In the genomic region with DNA sequence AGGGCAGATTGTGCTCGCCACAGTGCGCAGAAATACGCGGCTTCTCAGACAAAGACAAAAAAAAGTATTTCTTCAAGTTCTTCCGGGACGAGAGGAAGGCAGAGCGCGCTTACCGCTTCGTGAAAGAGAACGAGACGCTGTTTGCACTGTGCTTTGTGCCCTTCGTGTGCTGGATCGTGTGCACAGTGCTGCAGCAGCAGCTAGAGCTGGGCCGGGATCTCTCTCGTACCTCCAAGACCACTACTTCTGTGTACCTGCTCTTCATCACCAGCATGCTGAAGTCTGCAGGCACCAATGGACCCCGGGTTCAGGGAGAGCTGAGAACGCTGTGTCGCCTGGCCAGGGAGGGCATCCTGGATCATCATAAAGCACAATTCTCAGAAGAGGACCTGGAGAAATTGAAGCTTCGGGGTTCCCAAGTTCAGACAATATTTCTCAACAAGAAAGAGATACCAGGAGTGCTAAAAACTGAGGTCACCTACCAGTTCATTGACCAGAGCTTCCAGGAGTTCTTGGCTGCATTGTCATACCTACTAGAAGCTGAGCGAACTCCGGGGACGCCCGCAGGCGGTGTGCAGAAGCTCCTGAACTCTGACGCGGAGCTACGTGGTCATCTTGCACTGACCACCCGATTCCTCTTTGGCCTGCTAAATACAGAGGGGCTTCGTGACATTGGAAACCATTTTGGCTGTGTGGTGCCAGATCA, we compare ENCODE assay signal across 9 mouse cellular contexts. TPM values are rescaled to one million over a fixed set of nuclear protein-coding genes. Genes with fewer than 3 reads are reported as not detected.
DNase-seq lines count a peak whose midpoint lies in the region; ATAC-seq and TF ChIP-seq lines count a peak whose summit lies in the region.
"Had no signal": no experiment of that assay in that cellular context is flagged by ENCODE, and none has a peak within 500 bp of the region (broad histone marks: within the 10 kb centered on the region; RNA-seq: fewer than 3 reads in every experiment).

No protein-coding gene starts in this region.

- H3K9ac ChIP-seq in embryonic facial prominence, embryonic 12.5 days: no peak overlapping the region; the same call in 1 of the 2 replicates
- H3K9ac ChIP-seq in hindbrain, postnatal 0 days (replicated peaks; ENCODE audit: low read length): peak overlapping the region; percentile 44; the same call in 1 of the 2 replicates
- H3K9ac ChIP-seq in midbrain, postnatal 0 days (replicated peaks; ENCODE audit: low read length, poor library complexity, severe bottlenecking): peak overlapping the region; percentile 25; the same call in 1 of the 2 replicates

- H3K36me3 ChIP-seq in kidney, adult 2 months (ENCODE audit: control insufficient read depth, insufficient read depth, low read length): no peaks in the 10 kb centered on the region
- H3K36me3 ChIP-seq in embryonic facial prominence, embryonic 12.5 days: no peaks in the 10 kb centered on the region
- no peaks in the 10 kb centered on the region for H3K36me3 ChIP-seq in hindbrain, postnatal 0 days (ENCODE audit: insufficient read depth, low read length)
- no peaks in the 10 kb centered on the region for H3K36me3 ChIP-seq in midbrain, postnatal 0 days (ENCODE audit: insufficient read depth, low read length)

- WGBS in kidney, adult 2 months: 13% methylated on average over 30 of the region's 30 CpGs
- WGBS in embryonic facial prominence, embryonic 12.5 days: 20% methylated on average over 30 of the region's 30 CpGs
- 20% methylated on average over 30 of the region's 30 CpGs for WGBS in hindbrain, postnatal 0 days
- WGBS in midbrain, postnatal 0 days: 22% methylated on average over 30 of the region's 30 CpGs

- H3K27ac ChIP-seq in kidney, adult 2 months (ENCODE audit: insufficient read depth, low read depth, low read length): peak overlapping the region; percentile 33
- no peak overlapping the region for H3K27ac ChIP-seq in embryonic facial prominence, embryonic 12.5 days
- no peak overlapping the region for H3K27ac ChIP-seq in hindbrain, postnatal 0 days
- H3K27ac ChIP-seq in midbrain, postnatal 0 days (ENCODE audit: low read depth, low read length): no peak overlapping the region

- no peak for TF ChIP-seq POLR2A in kidney, adult 2 months (IDR thresholded peaks at IDR 0.05; ENCODE audit: low read depth, low read length)

- peaks cover 21% of the 10 kb centered on the region for H3K4me1 ChIP-seq in kidney, adult 2 months (ENCODE audit: control insufficient read depth, insufficient read depth, low read length)
- peaks cover 8% of the 10 kb centered on the region for H3K4me1 ChIP-seq in embryonic facial prominence, embryonic 12.5 days
- peaks cover 13% of the 10 kb centered on the region for H3K4me1 ChIP-seq in hindbrain, postnatal 0 days (ENCODE audit: insufficient read depth, low read length)
- peaks cover 9% of the 10 kb centered on the region; the same call in 1 of the 2 replicates for H3K4me1 ChIP-seq in midbrain, postnatal 0 days (ENCODE audit: insufficient read depth, low read length)

- peak overlapping the region; percentile 61 for H3K4me2 ChIP-seq in embryonic facial prominence, embryonic 12.5 days (replicated peaks)
- peak overlapping the region; percentile 96 for H3K4me2 ChIP-seq in hindbrain, postnatal 0 days (ENCODE audit: low read depth, low read length)
- peak overlapping the region; percentile 80 for H3K4me2 ChIP-seq in midbrain, postnatal 0 days (ENCODE audit: low read depth, low read length, poor library complexity, severe bottlenecking)

- peak overlapping the region; percentile 42 for H3K4me3 ChIP-seq in kidney, adult 2 months (ENCODE audit: insufficient read depth, low read depth, low read length)
- peak overlapping the region; percentile 33 for H3K4me3 ChIP-seq in embryonic facial prominence, embryonic 12.5 days
- peak overlapping the region; percentile 47 for H3K4me3 ChIP-seq in hindbrain, postnatal 0 days (ENCODE audit: low read length)
- H3K4me3 ChIP-seq in midbrain, postnatal 0 days (ENCODE audit: low read depth, low read length): peak overlapping the region; percentile 40

- H3K9me3 ChIP-seq in embryonic facial prominence, embryonic 12.5 days: no peaks in the 10 kb centered on the region
- no peaks in the 10 kb centered on the region for H3K9me3 ChIP-seq in hindbrain, postnatal 0 days (ENCODE audit: low read length)
- no peaks in the 10 kb centered on the region for H3K9me3 ChIP-seq in midbrain, postnatal 0 days (ENCODE audit: low read length)

- TF ChIP-seq CTCF in kidney, adult 2 months (conservative IDR thresholded peaks at IDR 0.05; ENCODE audit: insufficient read depth, insufficient read length, low read depth, low read length): no peak
- no peak for TF ChIP-seq CTCF in hindbrain, postnatal 0 days (IDR thresholded peaks at IDR 0.05; ENCODE audit: low read depth)
- no peak for TF ChIP-seq CTCF in midbrain, postnatal 0 days (IDR thresholded peaks at IDR 0.05)

- no peaks in the 10 kb centered on the region for H3K27me3 ChIP-seq in kidney, adult 2 months (replicated peaks; ENCODE audit: control insufficient read depth, insufficient read depth, low read length)
- H3K27me3 ChIP-seq in embryonic facial prominence, embryonic 12.5 days: peaks cover 73% of the 10 kb centered on the region
- peaks cover 46% of the 10 kb centered on the region for H3K27me3 ChIP-seq in hindbrain, postnatal 0 days (ENCODE audit: insufficient read depth, low read length)
- H3K27me3 ChIP-seq in midbrain, postnatal 0 days (ENCODE audit: insufficient read depth, low read length): peaks cover 60% of the 10 kb centered on the region

- DNase-seq in kidney, adult 2 months: peak; percentile 54
- DNase-seq in kidney, adult 18-20 months: no peak
- DNase-seq in hindbrain, postnatal 0 days (ENCODE audit: low spot score): peak; percentile 23
- no peak for DNase-seq in midbrain, postnatal 0 days (ENCODE audit: low spot score)
- DNase-seq in left cerebral cortex, adult 9 months (ENCODE audit: low spot score in 2 of 2): no peak
- no peak for DNase-seq in gastrocnemius, postnatal 36 days
- DNase-seq in left cerebral cortex, adult 11 months (ENCODE audit: low spot score): no peak

- intact Hi-C loops in gastrocnemius, postnatal 36 days (cut with DNase I): no loop called here

- ATAC-seq in embryonic facial prominence, embryonic 12.5 days (ENCODE audit: insufficient number of reproducible peaks, insufficient read depth, low FRiP score, low TSS enrichment): no peak
- ATAC-seq in hindbrain, postnatal 0 days: no peak
- no peak for ATAC-seq in midbrain, postnatal 0 days (ENCODE audit: low FRiP score)

RNA-seq across cellular contexts. Expression of a gene that starts 2.5 kb away (rescaled TPM):
- polyA plus RNA-seq in kidney, adult 2 months (2012; rRNA removed): 56.6 and 70.7 TPM in 2 replicates
- polyA plus RNA-seq in embryonic facial prominence, embryonic 12.5 days (2016; fragmentation: Nextera tagmentation; extraction: Ambion mirVana): 0.13 and 0.23 TPM in 2 replicates
- 1.1 and 1.6 TPM in 2 replicates for total RNA-seq in hindbrain, postnatal 0 days (2014; rRNA removed)
- polyA plus RNA-seq in hindbrain, postnatal 0 days (2015; fragmentation: Nextera tagmentation; extraction: Ambion mirVana): 0.61 and 0.78 TPM in 2 replicates
- total RNA-seq in midbrain, postnatal 0 days (2014; rRNA removed): 0.24 and 0.82 TPM in 2 replicates
- 0.90 and 0.99 TPM in 2 replicates for polyA plus RNA-seq in midbrain, postnatal 0 days (2015; fragmentation: Nextera tagmentation; extraction: Ambion mirVana)
- not detected for total RNA-seq in gastrocnemius, postnatal 36 days (2021)
- polyA plus RNA-seq: Patski had no signal

RNA-seq across cellular contexts. Expression of a gene that starts 18.0 kb away (rescaled TPM):
- polyA plus RNA-seq in kidney, adult 2 months (2012; rRNA removed): 58.0 and 71.2 TPM in 2 replicates
- polyA plus RNA-seq in embryonic facial prominence, embryonic 12.5 days (2016; fragmentation: Nextera tagmentation; extraction: Ambion mirVana): 23.0 and 24.4 TPM in 2 replicates
- 16.3 and 16.6 TPM in 2 replicates for total RNA-seq in hindbrain, postnatal 0 days (2014; rRNA removed)
- 6.7 and 7.5 TPM in 2 replicates for polyA plus RNA-seq in hindbrain, postnatal 0 days (2015; fragmentation: Nextera tagmentation; extraction: Ambion mirVana)
- 7.8 and 10.5 TPM in 2 replicates for total RNA-seq in midbrain, postnatal 0 days (2014; rRNA removed)
- polyA plus RNA-seq in midbrain, postnatal 0 days (2015; fragmentation: Nextera tagmentation; extraction: Ambion mirVana): 4.3 and 4.4 TPM in 2 replicates
- total RNA-seq in gastrocnemius, postnatal 36 days (2021): 1 to 10 TPM; 3.6 to 4.6 TPM

RNA-seq across cellular contexts. Expression of a gene that starts 23.0 kb away (rescaled TPM):
- 111 and 188 TPM in 2 replicates for polyA plus RNA-seq in kidney, adult 2 months (2012; rRNA removed)
- 2.4 TPM in 2 replicates for polyA plus RNA-seq in embryonic facial prominence, embryonic 12.5 days (2016; fragmentation: Nextera tagmentation; extraction: Ambion mirVana)
- not detected in 2 replicates for total RNA-seq in hindbrain, postnatal 0 days (2014; rRNA removed)
- not detected in 2 replicates for polyA plus RNA-seq in hindbrain, postnatal 0 days (2015; fragmentation: Nextera tagmentation; extraction: Ambion mirVana)
- total RNA-seq in midbrain, postnatal 0 days (2014; rRNA removed): not detected in 2 replicates
- polyA plus RNA-seq in midbrain, postnatal 0 days (2015; fragmentation: Nextera tagmentation; extraction: Ambion mirVana): not detected in 2 replicates
- 1,000 to 10,000 TPM; 1,837 to 1,924 TPM for total RNA-seq in gastrocnemius, postnatal 36 days (2021)
- polyA plus RNA-seq: Patski had no signal

RNA-seq across cellular contexts. Expression of a gene that starts 26.9 kb away (rescaled TPM):
- 0.87 and 1.4 TPM in 2 replicates for polyA plus RNA-seq in kidney, adult 2 months (2012; rRNA removed)
- polyA plus RNA-seq in embryonic facial prominence, embryonic 12.5 days (2016; fragmentation: Nextera tagmentation; extraction: Ambion mirVana): 4.2 and 4.5 TPM in 2 replicates
- total RNA-seq in hindbrain, postnatal 0 days (2014; rRNA removed): not detected in 2 replicates
- polyA plus RNA-seq in hindbrain, postnatal 0 days (2015; fragmentation: Nextera tagmentation; extraction: Ambion mirVana): 0.39 TPM in 1 of 2 replicates, not detected in the other
- total RNA-seq in midbrain, postnatal 0 days (2014; rRNA removed): 0.99 TPM in 1 of 2 replicates, not detected in the other
- polyA plus RNA-seq in midbrain, postnatal 0 days (2015; fragmentation: Nextera tagmentation; extraction: Ambion mirVana): 0.63 TPM in 1 of 2 replicates, not detected in the other
- total RNA-seq in gastrocnemius, postnatal 36 days (2021): under 1 TPM in 1 of 2 experiments, not detected in 1; 0.35 TPM

RNA-seq across cellular contexts. Expression of a gene that starts 32.5 kb away (rescaled TPM):
- polyA plus RNA-seq in kidney, adult 2 months (2012; rRNA removed): 0.27 TPM in 1 of 2 replicates, not detected in the other
- polyA plus RNA-seq in embryonic facial prominence, embryonic 12.5 days (2016; fragmentation: Nextera tagmentation; extraction: Ambion mirVana): 0.65 TPM in 1 of 2 replicates, not detected in the other
- total RNA-seq in hindbrain, postnatal 0 days (2014; rRNA removed): not detected in 2 replicates
- polyA plus RNA-seq in hindbrain, postnatal 0 days (2015; fragmentation: Nextera tagmentation; extraction: Ambion mirVana): 0.38 TPM in 1 of 2 replicates, not detected in the other
- total RNA-seq in midbrain, postnatal 0 days (2014; rRNA removed): not detected in 2 replicates
- polyA plus RNA-seq in midbrain, postnatal 0 days (2015; fragmentation: Nextera tagmentation; extraction: Ambion mirVana): 0.81 TPM in 1 of 2 replicates, not detected in the other
- total RNA-seq in gastrocnemius, postnatal 36 days (2021): not detected

Comparison
In these comparisons a context has a peak if more than half of its experiments do, and no peak if none do; other contexts are left out.
1. DNase-seq: peak in kidney, adult 2 months (single experiment) and hindbrain, postnatal 0 days (single experiment); none in kidney, adult 18-20 months (single experiment), midbrain, postnatal 0 days (single experiment), left cerebral cortex, adult 9 months (0 of 2), gastrocnemius, postnatal 36 days (0 of 2) and left cerebral cortex, adult 11 months (single experiment).
2. RNA of a gene that starts 2.5 kb away (polyA plus RNA-seq): 56.6 to 70.7 TPM in kidney, adult 2 months; 0.90 to 0.99 TPM in midbrain, postnatal 0 days, 0.61 to 0.78 TPM in hindbrain, postnatal 0 days and 0.13 to 0.23 TPM in embryonic facial prominence, embryonic 12.5 days; every median in the first group is over 10 times any median in the second.
3. RNA of a gene that starts 23.0 kb away (polyA plus RNA-seq): 111 to 188 TPM in kidney, adult 2 months; 2.4 TPM in embryonic facial prominence, embryonic 12.5 days, not detected in midbrain, postnatal 0 days and not detected in hindbrain, postnatal 0 days; every median in the first group is over 10 times any median in the second.
4. Peak in every context shown above with its lines, with median percentiles within 50 percentile points of each other: H3K4me3 ChIP-seq and H3K4me2 ChIP-seq.